Mouse (Mus musculus): ENCODE measurements around the gene Adamts17. TPM values are rescaled to one million over a fixed set of nuclear protein-coding genes. Genes with fewer than 3 reads are reported as not detected.
A peak's percentile ranks its signal among the peaks of the same experiment; 100 is the strongest.

Adamts17 gene
- polyA plus RNA-seq, 1 experiment from 2014 or later: 11.6 TPM

- no peaks in the 10 kb centered on the region for H3K36me3 ChIP-seq (ENCODE audit: insufficient read depth)
- WGBS: 84% methylated on average over 5 of the region's 5 CpGs
Observed at GRCm38 (mm10) chr7:66859220-66859619, 19.7 kb downstream of the Adamts17 start.

GRCm38 (mm10) chr7:66866944-66867718, 27.6 kb downstream of the Adamts17 start:
- no peak overlapping the region for H3K4me2 ChIP-seq
- H3K4me1 ChIP-seq (ENCODE audit: insufficient read depth): peaks cover 26% of the 10 kb centered on the region
- peak overlapping the region; percentile 87 for H3K27ac ChIP-seq (ENCODE audit: low read depth)
- H3K27me3 ChIP-seq (ENCODE audit: insufficient read depth, low read length): no peaks in the 10 kb centered on the region
- no peak overlapping the region for H3K4me3 ChIP-seq (ENCODE audit: low read depth, low read length)
- 59% methylated on average over 19 of the region's 19 CpGs for WGBS
- H3K9ac ChIP-seq: no peak overlapping the region
- ATAC-seq (ENCODE audit: insufficient read depth) (no peak), DNase-seq (peak; percentile 54)
- peak; percentile 58 for TF ChIP-seq CTCF (IDR thresholded peaks at IDR 0.05; ENCODE audit: low read depth)
- no peaks in the 10 kb centered on the region for H3K36me3 ChIP-seq (ENCODE audit: insufficient read depth)
- H3K9me3 ChIP-seq (ENCODE audit: low read depth, low read length): no peaks in the 10 kb centered on the region

More at GRCm38 (mm10) chr7:66859220-66859619, 19.7 kb downstream of the Adamts17 start:
- ATAC-seq (ENCODE audit: insufficient read depth): no peak
- no peak overlapping the region for H3K4me2 ChIP-seq
- no peak overlapping the region for H3K4me3 ChIP-seq (ENCODE audit: low read depth, low read length)
- DNase-seq: no peak
- no peak for TF ChIP-seq CTCF (IDR thresholded peaks at IDR 0.05; ENCODE audit: low read depth)
- no peaks in the 10 kb centered on the region for H3K27me3 ChIP-seq (ENCODE audit: insufficient read depth, low read length)
- 0 out of 2 replicates have a peak overlapping the region, but pooled peaks have one; percentile 2 for H3K27ac ChIP-seq (ENCODE audit: low read depth)
- no peak overlapping the region for H3K9ac ChIP-seq
- H3K9me3 ChIP-seq (ENCODE audit: low read depth, low read length): no peaks in the 10 kb centered on the region
- no peaks in the 10 kb centered on the region; the same call in 1 of the 2 replicates for H3K4me1 ChIP-seq (ENCODE audit: insufficient read depth)

GRCm38 (mm10) chr7:66867719-66868501, 28.4 kb downstream of the Adamts17 start:
- Histone ChIP-seq H3K4me2 (no peak overlapping the region), H3K36me3 (ENCODE audit: insufficient read depth) (no peaks in the 10 kb centered on the region), H3K4me3 (ENCODE audit: low read depth, low read length) (no peak overlapping the region), H3K9me3 (ENCODE audit: low read depth, low read length) (no peaks in the 10 kb centered on the region), H3K27ac (ENCODE audit: low read depth) (peak overlapping the region; percentile 87), H3K4me1 (ENCODE audit: insufficient read depth) (peaks cover 29% of the 10 kb centered on the region), H3K9ac (no peak overlapping the region), H3K27me3 (ENCODE audit: insufficient read depth, low read length) (no peaks in the 10 kb centered on the region)
- DNase-seq (peak; percentile 89), ATAC-seq (ENCODE audit: insufficient read depth) (peak; percentile 47)
- TF ChIP-seq CTCF (IDR thresholded peaks at IDR 0.05; ENCODE audit: low read depth): peak; percentile 34
- 32% methylated on average over 13 of the region's 13 CpGs for WGBS

GRCm38 (mm10) chr7:66871520-66871919, 32.0 kb downstream of the Adamts17 start:
- DNase-seq (peak; percentile 88), ATAC-seq (ENCODE audit: insufficient read depth) (peak; percentile 81)
- Histone ChIP-seq H3K36me3 (ENCODE audit: insufficient read depth) (no peaks in the 10 kb centered on the region), H3K4me2 (no peak overlapping the region), H3K9ac (no peak overlapping the region), H3K27me3 (ENCODE audit: insufficient read depth, low read length) (no peaks in the 10 kb centered on the region), H3K4me3 (ENCODE audit: low read depth, low read length) (no peak overlapping the region), H3K4me1 (ENCODE audit: insufficient read depth) (peaks cover 28% of the 10 kb centered on the region), H3K9me3 (ENCODE audit: low read depth, low read length) (no peaks in the 10 kb centered on the region), H3K27ac (ENCODE audit: low read depth) (peak overlapping the region; percentile 81)
- TF ChIP-seq CTCF (IDR thresholded peaks at IDR 0.05; ENCODE audit: low read depth): no peak
- WGBS: 32% methylated on average over 7 of the region's 7 CpGs

- 42% methylated on average over 14 of the region's 14 CpGs for WGBS
- Histone ChIP-seq H3K9ac (no peak overlapping the region), H3K4me3 (ENCODE audit: low read depth, low read length) (no peak overlapping the region), H3K4me1 (ENCODE audit: insufficient read depth) (peaks cover 25% of the 10 kb centered on the region), H3K27ac (ENCODE audit: low read depth) (peak overlapping the region; percentile 87), H3K36me3 (ENCODE audit: insufficient read depth) (no peaks in the 10 kb centered on the region), H3K4me2 (0 out of 2 replicates have a peak overlapping the region, but pooled peaks have one; percentile 23), H3K9me3 (ENCODE audit: low read depth, low read length) (no peaks in the 10 kb centered on the region), H3K27me3 (ENCODE audit: insufficient read depth, low read length) (no peaks in the 10 kb centered on the region)
- no peak for TF ChIP-seq CTCF (IDR thresholded peaks at IDR 0.05; ENCODE audit: low read depth)
- DNase-seq: peak; percentile 87
- peak; percentile 61 for ATAC-seq (ENCODE audit: insufficient read depth)
Observed at GRCm38 (mm10) chr7:66871940-66872511, 32.5 kb downstream of the Adamts17 start.

- no peaks in the 10 kb centered on the region for H3K27me3 ChIP-seq (ENCODE audit: insufficient read depth, low read length)
- H3K9me3 ChIP-seq (ENCODE audit: low read depth, low read length): no peaks in the 10 kb centered on the region
- no peak for ATAC-seq (ENCODE audit: insufficient read depth)
- H3K9ac ChIP-seq: no peak overlapping the region
- H3K4me1 ChIP-seq (ENCODE audit: insufficient read depth): peaks cover 22% of the 10 kb centered on the region
- peak overlapping the region; percentile 87; the same call in 1 of the 2 replicates for H3K27ac ChIP-seq (ENCODE audit: low read depth)
- no peak overlapping the region for H3K4me2 ChIP-seq
- no peaks in the 10 kb centered on the region for H3K36me3 ChIP-seq (ENCODE audit: insufficient read depth)
- WGBS: 69% methylated on average over 2 of the region's 2 CpGs
- TF ChIP-seq CTCF (IDR thresholded peaks at IDR 0.05; ENCODE audit: low read depth): peak; percentile 27
- DNase-seq: peak; percentile 72
- H3K4me3 ChIP-seq (ENCODE audit: low read depth, low read length): no peak overlapping the region
Observed at GRCm38 (mm10) chr7:66873235-66873634, 33.7 kb downstream of the Adamts17 start.
